Mouse (Mus musculus) erythroblast, adult 5-6 weeks (primary cell): Measurements from ENCODE around the gene Tubb2b. TPM values are rescaled to one million over a fixed set of nuclear protein-coding genes. Genes with fewer than 3 reads are reported as not detected.

Experiments used
- ATAC-seq: replicated peaks from 2 replicates; pipeline ENCODE4 v1.8.0; 2016; ENCODE audit warnings: moderate number of reproducible peaks, mild to moderate bottlenecking, moderate TSS enrichment, inconsistent platforms; ENCODE audit not compliant: poor library complexity, low FRiP score, severe bottlenecking
- total RNA-seq, 2 experiments: library from RNA; stranded (forward) in 1 of 2; stranded (reverse) in 1 of 2; fragments of 150-400 nt in 1 of 2; fragments of 200-764, 138-1000 nt in 1 of 2; gene quantifications; 2 replicates each; pipeline versions ENCODE4 v1.2.3 to v1.2.4; 2015 to 2017; ENCODE audit warnings: low replicate concordance in 2 of 2

Tubb2b gene
- total RNA-seq (2015; ENCODE audit: low replicate concordance) = not detected in 2 replicates
- total RNA-seq (2017; ENCODE audit: low replicate concordance) = not detected in 2 replicates

GRCm38 (mm10) chr13:34130226-34130731 lies at the start of gene Tubb2b:
Gene Tubb2b (minus strand): TSS chr13:34130466.
- ATAC-seq = no peak

GRCm38 (mm10) chr13:34174025-34174424 lies 43.8 kb upstream of the Tubb2b start:
- ATAC-seq = no peak

- ATAC-seq = no peak
These were observed 33.2 kb upstream of the Tubb2b start for GRCm38 (mm10) chr13:34163304-34163975.

GRCm38 (mm10) chr13:34162491-34163303 lies 32.4 kb upstream of the Tubb2b start, which contains the start of gene Psmg4:
Gene Psmg4 (plus strand): TSS chr13:34162964.
- ATAC-seq = peak; percentile 97

- no peak for ATAC-seq
These were observed 29.7 kb upstream of the Tubb2b start for GRCm38 (mm10) chr13:34159926-34160325.

- ATAC-seq = no peak
These were observed 27.4 kb upstream of the Tubb2b start for GRCm38 (mm10) chr13:34157596-34158157.

GRCm38 (mm10) chr13:34156840-34157185 lies 26.5 kb upstream of the Tubb2b start:
- ATAC-seq = no peak

GRCm38 (mm10) chr13:34156133-34156839 lies 26.0 kb upstream of the Tubb2b start:
- ATAC-seq = peak; percentile 36; the same call in 1 of the 2 replicates

GRCm38 (mm10) chr13:34154931-34155272 lies 24.6 kb upstream of the Tubb2b start:
- peak; percentile 63 for ATAC-seq

- peak; percentile 64 for ATAC-seq
These were observed 24.1 kb upstream of the Tubb2b start for GRCm38 (mm10) chr13:34154217-34154930.

- ATAC-seq = no peak
These were observed 23.2 kb upstream of the Tubb2b start for GRCm38 (mm10) chr13:34153254-34154011.

- ATAC-seq = no peak
These were observed 22.4 kb upstream of the Tubb2b start for GRCm38 (mm10) chr13:34152695-34153094.

- ATAC-seq = no peak
These were observed 21.2 kb upstream of the Tubb2b start for GRCm38 (mm10) chr13:34151425-34151824.

GRCm38 (mm10) chr13:34150271-34151027 lies 20.2 kb upstream of the Tubb2b start:
- ATAC-seq = no peak

- ATAC-seq = no peak
These were observed 19.4 kb upstream of the Tubb2b start for GRCm38 (mm10) chr13:34149463-34150176.

- ATAC-seq = no peak
These were observed 18.6 kb upstream of the Tubb2b start for GRCm38 (mm10) chr13:34148767-34149392.

GRCm38 (mm10) chr13:34148181-34148580 lies 17.9 kb upstream of the Tubb2b start:
- no peak for ATAC-seq
